Mouse (Mus musculus) heart, postnatal 0 days (tissue): Measurements from ENCODE around the gene Mia2.

Source experiments
- CTCF ChIP-seq: IDR thresholded peaks from 2 replicates; pipeline ENCODE4 v1.5.1; 2016; ENCODE audit warnings: antibody characterized with exemption, control low read depth, low read depth
- EP300 ChIP-seq: IDR thresholded peaks from 2 replicates; pipeline ENCODE4 v1.6.1; 2016; ENCODE audit warnings: antibody characterized with exemption, low read depth

DNA sequence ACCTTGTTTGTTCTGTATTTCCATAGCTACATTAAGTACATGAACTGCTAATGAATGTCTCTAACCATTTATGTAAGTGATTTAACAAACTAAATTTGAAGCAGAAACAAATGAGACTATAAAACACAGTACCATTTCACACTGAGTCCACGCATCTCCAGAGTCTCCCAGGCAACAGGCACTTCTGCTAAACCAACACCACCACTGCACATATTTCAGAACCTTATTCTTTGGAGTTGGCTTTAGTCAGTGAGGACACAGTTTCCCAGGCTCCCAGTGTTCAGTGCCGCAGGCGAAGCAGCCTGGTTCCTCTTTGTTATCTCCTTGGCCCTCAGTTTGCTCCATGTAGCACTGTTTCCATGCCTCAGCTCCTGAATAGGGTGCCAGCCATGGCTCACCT is 82.2 kb downstream of the Mia2 start:
- TF ChIP-seq CTCF, result no peak
- no peak for TF ChIP-seq EP300
